Mouse (Mus musculus): ENCODE measurements around the gene Rhot2.

Gene Rhot2

GRCm38 (mm10) chr17:25844396-25844901, at the start of gene Rhot2:
Gene Rhot2 (minus strand): TSS chr17:25844851.
- DNase-seq (ENCODE audit: low read depth in 1 of 2, low spot score in 2 of 2): peak; percentile 74 to 84

- DNase-seq (ENCODE audit: low read depth in 1 of 2, low spot score in 2 of 2): peak in 1 of 2 experiments; percentile 44
Observed at GRCm38 (mm10) chr17:25893975-25894617, 49.4 kb upstream of the Rhot2 start.

- DNase-seq (ENCODE audit: low read depth in 1 of 2, low spot score in 2 of 2): no peak
Observed at GRCm38 (mm10) chr17:25888837-25889236, 44.2 kb upstream of the Rhot2 start.

DNA sequence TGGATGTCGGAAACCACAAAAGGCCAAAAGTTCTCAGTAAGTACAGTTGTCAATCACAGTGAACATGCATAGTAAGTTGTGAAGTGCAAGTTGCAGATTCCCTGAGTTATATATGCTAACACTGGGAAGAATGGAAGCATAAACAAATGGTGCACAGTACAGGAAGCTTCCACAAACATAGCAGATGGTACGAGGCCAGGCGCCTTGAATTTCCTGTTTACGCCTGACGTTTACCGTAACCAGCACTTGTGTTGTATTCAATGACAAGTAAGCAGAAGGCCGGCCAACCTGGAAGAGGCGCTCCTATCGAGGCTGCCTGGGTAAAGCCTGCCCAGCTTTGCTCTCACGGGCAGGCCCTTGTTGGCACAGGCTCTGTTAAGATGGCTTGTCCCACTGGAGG, 42.8 kb upstream of the Rhot2 start:
- DNase-seq (ENCODE audit: low read depth in 1 of 2, low spot score in 2 of 2): no peak

GRCm38 (mm10) chr17:25886806-25887205, 42.2 kb upstream of the Rhot2 start:
- no peak for DNase-seq (ENCODE audit: low read depth in 1 of 2, low spot score in 2 of 2)

GRCm38 (mm10) chr17:25885636-25886035, 41.0 kb upstream of the Rhot2 start:
- DNase-seq (ENCODE audit: low read depth in 1 of 2, low spot score in 2 of 2): no peak

- no peak for DNase-seq (ENCODE audit: low read depth in 1 of 2, low spot score in 2 of 2)
Observed at GRCm38 (mm10) chr17:25883824-25884223, 39.2 kb upstream of the Rhot2 start.

GRCm38 (mm10) chr17:25883268-25883667, 38.6 kb upstream of the Rhot2 start:
- no peak for DNase-seq (ENCODE audit: low read depth in 1 of 2, low spot score in 2 of 2)

DNA sequence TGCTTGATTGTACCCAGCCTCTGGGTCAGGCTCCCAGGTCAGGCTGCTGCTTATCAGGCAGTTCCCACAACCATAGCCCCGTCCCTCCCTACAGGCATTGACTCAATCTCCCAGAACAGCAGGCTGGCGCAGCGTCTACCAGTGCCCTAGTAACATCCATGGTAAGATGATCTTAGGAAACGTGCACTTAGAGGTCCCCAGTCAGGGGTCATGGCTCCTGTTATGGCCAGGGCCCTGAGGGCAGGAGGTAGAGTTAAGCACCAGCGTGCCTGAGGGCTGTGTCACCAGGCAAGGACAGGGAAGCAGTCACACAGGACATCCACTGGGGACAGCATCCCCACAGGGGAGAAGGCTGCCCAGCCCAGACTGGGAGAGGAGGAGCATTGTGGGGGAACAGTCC, 37.7 kb upstream of the Rhot2 start:
- no peak for DNase-seq (ENCODE audit: low read depth in 1 of 2, low spot score in 2 of 2)

DNA sequence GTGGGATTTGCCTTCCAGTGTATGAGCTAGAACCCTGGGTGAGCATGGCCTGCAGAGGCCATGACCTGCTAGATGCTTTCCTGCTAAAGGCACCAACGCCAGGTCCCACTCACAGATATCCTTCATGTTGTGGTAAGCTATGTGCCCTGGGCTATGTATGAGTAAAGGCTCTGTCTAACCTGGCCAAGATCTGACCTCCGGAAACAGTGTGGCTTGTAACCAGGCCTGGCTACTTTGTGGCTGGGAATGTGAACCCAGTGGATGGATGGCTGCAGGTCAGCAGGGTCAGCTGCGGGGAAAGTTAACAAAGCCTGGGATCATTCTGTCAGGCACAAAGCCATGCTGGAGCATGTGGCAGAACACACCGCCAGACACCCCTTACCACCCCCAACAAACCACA, 37.0 kb upstream of the Rhot2 start:
- DNase-seq (ENCODE audit: low read depth in 1 of 2, low spot score in 2 of 2): no peak

- no peak for DNase-seq (ENCODE audit: low read depth in 1 of 2, low spot score in 2 of 2)
Observed at GRCm38 (mm10) chr17:25880913-25881641, 36.4 kb upstream of the Rhot2 start.

GRCm38 (mm10) chr17:25880196-25880910, 35.7 kb upstream of the Rhot2 start, which contains the start of gene Wfikkn1:
Gene Wfikkn1 (minus strand): TSS chr17:25880858.
- no peak for DNase-seq (ENCODE audit: low read depth in 1 of 2, low spot score in 2 of 2)

DNA sequence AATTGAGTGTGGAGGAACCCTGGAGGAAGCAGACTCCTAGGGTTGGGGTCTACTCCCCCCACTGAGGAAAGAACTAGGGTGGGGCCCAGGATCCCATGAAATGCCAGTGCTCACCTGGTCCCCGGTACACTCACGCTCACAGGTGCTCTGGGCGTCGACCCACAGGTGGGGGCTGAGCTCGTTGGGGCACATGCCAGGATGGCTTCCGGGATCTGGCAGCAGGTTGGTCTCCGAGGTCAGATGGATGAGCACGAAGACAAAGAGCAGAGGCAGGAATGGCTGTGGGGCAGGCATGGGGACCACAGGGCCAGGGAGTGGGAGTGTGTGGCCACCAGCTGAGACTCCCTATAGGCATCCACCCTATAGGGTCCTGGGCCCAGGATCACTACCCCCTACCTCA, 35.1 kb upstream of the Rhot2 start:
- no peak for DNase-seq (ENCODE audit: low read depth in 1 of 2, low spot score in 2 of 2)

DNA sequence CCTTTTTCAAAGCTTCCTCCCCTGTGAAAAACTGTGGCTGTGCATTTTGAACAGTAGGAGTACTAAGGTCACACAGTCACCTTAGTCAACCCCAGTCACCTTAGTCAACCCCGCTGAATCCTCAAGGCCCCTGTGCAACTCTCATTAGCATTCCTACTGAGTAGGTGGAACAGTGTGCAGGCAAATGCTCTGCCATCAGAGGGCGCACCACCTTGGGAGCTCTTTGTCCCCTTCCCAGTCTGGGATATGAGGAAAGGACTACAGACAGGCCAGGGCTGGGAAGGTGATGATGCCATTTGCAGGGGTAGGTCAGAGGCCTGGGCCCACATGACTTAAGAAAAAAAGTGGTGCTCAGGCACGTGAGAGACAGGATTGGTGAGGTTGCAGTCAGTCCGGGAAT, 34.6 kb upstream of the Rhot2 start:
- DNase-seq (ENCODE audit: low read depth in 1 of 2, low spot score in 2 of 2): no peak

- no peak for DNase-seq (ENCODE audit: low read depth in 1 of 2, low spot score in 2 of 2)
Observed at GRCm38 (mm10) chr17:25878611-25879180, 34.0 kb upstream of the Rhot2 start.

GRCm38 (mm10) chr17:25877741-25878610, 33.3 kb upstream of the Rhot2 start:
- no peak for DNase-seq (ENCODE audit: low read depth in 1 of 2, low spot score in 2 of 2)

DNA sequence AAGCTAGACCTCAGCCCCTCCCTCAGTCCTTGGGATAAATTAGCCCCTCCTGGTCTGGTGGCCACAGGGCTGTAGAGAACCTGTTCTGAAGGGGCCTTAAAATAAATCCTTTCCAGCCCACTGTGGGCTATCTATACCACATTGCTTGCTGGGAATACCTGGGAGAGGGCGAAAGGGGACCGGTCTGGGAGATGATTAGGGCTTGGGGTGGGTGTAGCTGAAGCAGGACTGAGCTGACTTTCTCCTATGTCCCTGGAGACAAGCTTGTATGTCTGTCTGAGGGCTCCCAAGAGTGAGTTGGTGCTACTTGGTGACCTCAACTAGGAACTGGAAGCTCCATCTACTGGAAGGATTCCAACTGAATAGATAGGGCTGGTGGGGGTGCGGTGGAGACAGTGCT, 32.4 kb upstream of the Rhot2 start:
- no peak for DNase-seq (ENCODE audit: low read depth in 1 of 2, low spot score in 2 of 2)

DNA sequence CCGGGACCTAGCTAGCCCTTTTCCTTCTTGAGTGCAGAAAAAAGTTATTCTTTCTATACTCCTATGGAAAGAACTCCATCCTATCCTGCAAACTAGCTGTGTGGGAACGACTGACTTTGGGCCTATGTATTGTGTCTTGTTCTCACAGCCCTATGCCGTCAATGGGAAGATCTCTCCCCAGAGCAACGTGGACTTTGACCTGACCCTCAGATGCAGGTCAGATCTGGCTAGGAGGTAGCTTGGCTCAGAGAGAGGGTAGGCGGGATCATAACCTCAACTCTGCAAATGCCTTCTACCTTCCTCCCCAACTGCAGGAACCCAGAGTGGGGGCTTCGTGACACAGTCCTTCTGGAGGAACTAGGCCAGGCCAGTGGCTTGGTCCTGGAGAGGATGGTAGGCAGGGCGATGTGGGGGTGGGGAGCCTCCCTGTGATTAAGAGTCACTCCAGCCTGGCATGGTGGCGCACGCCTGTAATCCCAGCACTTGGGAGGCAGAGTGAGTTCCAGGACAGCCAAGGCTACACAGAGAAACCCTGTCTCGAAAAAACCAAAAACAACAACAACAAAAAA, 31.8 kb upstream of the Rhot2 start:
- no peak for DNase-seq (ENCODE audit: low read depth in 1 of 2, low spot score in 2 of 2)

DNA sequence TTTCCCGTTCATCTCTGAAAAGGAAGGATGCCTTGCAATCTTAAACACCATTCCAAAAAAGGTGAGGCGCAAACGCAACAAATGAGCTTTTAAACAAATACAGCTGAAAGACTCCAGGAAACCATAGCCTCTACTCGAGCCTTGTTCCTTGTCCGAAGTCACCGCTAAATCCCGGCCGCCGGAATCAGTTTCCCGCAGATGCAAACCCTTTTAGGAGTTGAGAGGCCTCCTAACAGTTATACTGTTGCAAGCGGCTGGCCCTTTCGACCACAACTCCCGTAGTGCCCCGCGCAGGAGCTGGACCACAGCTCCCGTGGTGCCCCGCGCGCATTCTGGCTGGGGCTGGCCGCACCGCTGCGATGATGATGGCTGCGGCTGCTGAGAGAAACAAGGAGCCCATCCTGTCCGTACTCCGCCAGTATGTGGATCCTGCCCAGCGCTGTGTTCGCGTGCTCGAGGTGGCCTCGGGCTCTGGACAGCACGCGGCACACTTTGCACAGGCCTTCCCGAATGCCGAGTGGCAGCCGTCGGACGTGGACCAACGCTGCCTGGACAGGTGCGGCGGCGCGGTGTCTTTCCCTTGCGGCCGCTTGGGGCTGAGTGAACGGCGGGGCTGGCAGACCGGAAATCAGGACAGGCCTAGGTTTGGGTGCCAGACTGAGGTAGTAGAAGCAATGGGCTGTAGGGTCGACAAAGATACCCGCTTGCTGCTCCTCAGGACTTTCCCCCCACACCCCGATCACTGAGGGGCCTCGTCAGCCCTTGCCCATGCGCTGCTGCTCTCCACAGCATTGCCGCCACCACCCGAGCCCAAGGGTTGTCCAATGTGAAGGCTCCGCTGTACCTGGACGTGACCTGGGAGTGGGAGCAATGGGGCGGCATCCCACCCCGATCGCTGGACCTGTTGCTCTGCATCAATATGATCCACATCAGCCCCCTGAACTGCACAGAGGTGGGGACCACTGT, 30.8 kb upstream of the Rhot2 start:
- peak; percentile 42 to 69 for DNase-seq (ENCODE audit: low read depth in 1 of 2, low spot score in 2 of 2)

Data from monocyte, adult 2 months (primary cell).